Mouse (Mus musculus): ENCODE results near the gene Irf4. TPM values are rescaled to one million over a fixed set of nuclear protein-coding genes. Genes with fewer than 3 reads are reported as not detected.

Irf4 gene
- total and polyA plus RNA-seq, 2 experiments = 0.27 to 0.28 TPM

GRCm38 (mm10) chr13:30712280-30712679 is 36.7 kb upstream of the Irf4 start:
- Histone ChIP-seq H3K27ac (replicated peaks; ENCODE audit: insufficient read depth, low read depth, low read length) (no peak overlapping the region), H3K79me2 (ENCODE audit: control insufficient read depth, insufficient read depth, low read length) (no peaks in the 10 kb centered on the region), H3K27me3 (ENCODE audit: control insufficient read depth, insufficient read depth, low read length) (no peaks in the 10 kb centered on the region), H3K4me1 (ENCODE audit: control insufficient read depth, insufficient read depth, low read length) (no peaks in the 10 kb centered on the region), H3K9ac (ENCODE audit: low read depth, low read length) (no peak overlapping the region), H3K36me3 (ENCODE audit: control insufficient read depth, insufficient read depth, low read length) (peaks cover 9% of the 10 kb centered on the region; the same call in 1 of the 2 replicates), H3K4me3 (ENCODE audit: insufficient read depth, low read depth, low read length) (no peak overlapping the region)
- no peak for DNase-seq (ENCODE audit: extremely low read depth, low read depth, low spot score)
- TF ChIP-seq POLR2A (IDR thresholded peaks at IDR 0.05; ENCODE audit: extremely low read depth, insufficient read depth, low read length) (no peak), CTCF (IDR thresholded peaks at IDR 0.05; ENCODE audit: low read depth, low read length) (no peak)
- 86% methylated on average over 6 of the region's 6 CpGs for WGBS

- DNase-seq (ENCODE audit: extremely low read depth, low read depth, low spot score) = no peak
- no peak overlapping the region for H3K9ac ChIP-seq (ENCODE audit: low read depth, low read length)
- H3K4me1 ChIP-seq (ENCODE audit: control insufficient read depth, insufficient read depth, low read length) = no peaks in the 10 kb centered on the region
- H3K79me2 ChIP-seq (ENCODE audit: control insufficient read depth, insufficient read depth, low read length) = no peaks in the 10 kb centered on the region
- H3K4me3 ChIP-seq (ENCODE audit: insufficient read depth, low read depth, low read length) = no peak overlapping the region
- no peaks in the 10 kb centered on the region; the same call in 1 of the 2 replicates for H3K36me3 ChIP-seq (ENCODE audit: control insufficient read depth, insufficient read depth, low read length)
- TF ChIP-seq CTCF (IDR thresholded peaks at IDR 0.05; ENCODE audit: low read depth, low read length) = no peak
- 54% methylated on average over 3 of the region's 3 CpGs for WGBS
- no peak overlapping the region for H3K27ac ChIP-seq (replicated peaks; ENCODE audit: insufficient read depth, low read depth, low read length)
- H3K27me3 ChIP-seq (ENCODE audit: control insufficient read depth, insufficient read depth, low read length) = no peaks in the 10 kb centered on the region
These were observed 35.4 kb upstream of the Irf4 start for GRCm38 (mm10) chr13:30713621-30714020.

GRCm38 (mm10) chr13:30714552-30714951 is 34.5 kb upstream of the Irf4 start:
- Histone ChIP-seq H3K9ac (ENCODE audit: low read depth, low read length) (no peak overlapping the region), H3K79me2 (ENCODE audit: control insufficient read depth, insufficient read depth, low read length) (no peaks in the 10 kb centered on the region), H3K27me3 (ENCODE audit: control insufficient read depth, insufficient read depth, low read length) (no peaks in the 10 kb centered on the region), H3K36me3 (ENCODE audit: control insufficient read depth, insufficient read depth, low read length) (no peaks in the 10 kb centered on the region), H3K4me1 (ENCODE audit: control insufficient read depth, insufficient read depth, low read length) (no peaks in the 10 kb centered on the region), H3K4me3 (ENCODE audit: insufficient read depth, low read depth, low read length) (no peak overlapping the region), H3K27ac (replicated peaks; ENCODE audit: insufficient read depth, low read depth, low read length) (no peak overlapping the region)
- WGBS = 89% methylated on average over 6 of the region's 6 CpGs
- no peak for DNase-seq (ENCODE audit: extremely low read depth, low read depth, low spot score)
- TF ChIP-seq POLR2A (IDR thresholded peaks at IDR 0.05; ENCODE audit: extremely low read depth, insufficient read depth, low read length) (no peak), CTCF (IDR thresholded peaks at IDR 0.05; ENCODE audit: low read depth, low read length) (no peak)

- DNase-seq (ENCODE audit: extremely low read depth, low read depth, low spot score) = no peak
- no peak overlapping the region for H3K9ac ChIP-seq (ENCODE audit: low read depth, low read length)
- H3K79me2 ChIP-seq (ENCODE audit: control insufficient read depth, insufficient read depth, low read length) = no peaks in the 10 kb centered on the region
- H3K27me3 ChIP-seq (ENCODE audit: control insufficient read depth, insufficient read depth, low read length) = no peaks in the 10 kb centered on the region
- TF ChIP-seq CTCF (IDR thresholded peaks at IDR 0.05; ENCODE audit: low read depth, low read length) (no peak), POLR2A (IDR thresholded peaks at IDR 0.05; ENCODE audit: extremely low read depth, insufficient read depth, low read length) (no peak)
- no peak overlapping the region for H3K27ac ChIP-seq (replicated peaks; ENCODE audit: insufficient read depth, low read depth, low read length)
- no peaks in the 10 kb centered on the region for H3K4me1 ChIP-seq (ENCODE audit: control insufficient read depth, insufficient read depth, low read length)
- 89% methylated on average over 7 of the region's 7 CpGs for WGBS
- no peaks in the 10 kb centered on the region for H3K36me3 ChIP-seq (ENCODE audit: control insufficient read depth, insufficient read depth, low read length)
- H3K4me3 ChIP-seq (ENCODE audit: insufficient read depth, low read depth, low read length) = no peak overlapping the region
These were observed 34.0 kb upstream of the Irf4 start for GRCm38 (mm10) chr13:30715060-30715459.

GRCm38 (mm10) chr13:30715573-30715972 is 33.5 kb upstream of the Irf4 start:
- no peaks in the 10 kb centered on the region for H3K36me3 ChIP-seq (ENCODE audit: control insufficient read depth, insufficient read depth, low read length)
- no peak overlapping the region for H3K4me3 ChIP-seq (ENCODE audit: insufficient read depth, low read depth, low read length)
- H3K79me2 ChIP-seq (ENCODE audit: control insufficient read depth, insufficient read depth, low read length) = no peaks in the 10 kb centered on the region
- H3K27ac ChIP-seq (replicated peaks; ENCODE audit: insufficient read depth, low read depth, low read length) = no peak overlapping the region
- no peaks in the 10 kb centered on the region for H3K27me3 ChIP-seq (ENCODE audit: control insufficient read depth, insufficient read depth, low read length)
- H3K4me1 ChIP-seq (ENCODE audit: control insufficient read depth, insufficient read depth, low read length) = no peaks in the 10 kb centered on the region
- TF ChIP-seq POLR2A (IDR thresholded peaks at IDR 0.05; ENCODE audit: extremely low read depth, insufficient read depth, low read length) (no peak), CTCF (IDR thresholded peaks at IDR 0.05; ENCODE audit: low read depth, low read length) (no peak)
- DNase-seq (ENCODE audit: extremely low read depth, low read depth, low spot score) = no peak
- 85% methylated on average over 4 of the region's 4 CpGs for WGBS
- no peak overlapping the region for H3K9ac ChIP-seq (ENCODE audit: low read depth, low read length)

GRCm38 (mm10) chr13:30716611-30717010 is 32.4 kb upstream of the Irf4 start:
- no peak overlapping the region for H3K9ac ChIP-seq (ENCODE audit: low read depth, low read length)
- TF ChIP-seq POLR2A (IDR thresholded peaks at IDR 0.05; ENCODE audit: extremely low read depth, insufficient read depth, low read length) (no peak), CTCF (IDR thresholded peaks at IDR 0.05; ENCODE audit: low read depth, low read length) (no peak)
- H3K27ac ChIP-seq (replicated peaks; ENCODE audit: insufficient read depth, low read depth, low read length) = no peak overlapping the region
- H3K4me3 ChIP-seq (ENCODE audit: insufficient read depth, low read depth, low read length) = no peak overlapping the region
- no peak for DNase-seq (ENCODE audit: extremely low read depth, low read depth, low spot score)
- no peaks in the 10 kb centered on the region for H3K36me3 ChIP-seq (ENCODE audit: control insufficient read depth, insufficient read depth, low read length)
- H3K4me1 ChIP-seq (ENCODE audit: control insufficient read depth, insufficient read depth, low read length) = no peaks in the 10 kb centered on the region
- H3K27me3 ChIP-seq (ENCODE audit: control insufficient read depth, insufficient read depth, low read length) = no peaks in the 10 kb centered on the region
- WGBS = 73% methylated on average over 5 of the region's 5 CpGs
- H3K79me2 ChIP-seq (ENCODE audit: control insufficient read depth, insufficient read depth, low read length) = no peaks in the 10 kb centered on the region
